12 mouse cellular contexts compared by ENCODE assay signal in genomic region chr1:138210387-138211024, GRCm38 (mm10).
"Had no signal": no experiment of that assay in that cellular context is flagged by ENCODE, and none has a peak within 500 bp of the region (broad histone marks: within the 10 kb centered on the region; RNA-seq: fewer than 3 reads in every experiment).

No protein-coding gene starts in this region.

- H3K9me3 ChIP-seq: kidney, embryonic 15.5 days; limb, embryonic 10.5 days; megakaryocyte, embryonic 14.5 days had no signal

- H3K4me1 ChIP-seq: kidney, embryonic 15.5 days; megakaryocyte, embryonic 14.5 days had no signal

- DNase-seq: kidney, postnatal 14 days; lung, adult 2 months; thymus, adult 2 months; thymus, postnatal 25 days had no signal

- ATAC-seq: intestine, embryonic 16.5 days; midbrain, embryonic 16.5 days had no signal

- H3K4me2 ChIP-seq: kidney, embryonic 15.5 days; midbrain, embryonic 11.5 days had no signal

- H3K27ac ChIP-seq: kidney, embryonic 15.5 days; left cerebral cortex, adult 2 months; limb, embryonic 10.5 days; liver, embryonic 14.5 days had no signal

- H3K4me3 ChIP-seq: kidney, embryonic 15.5 days; left cerebral cortex, adult 2 months; limb, embryonic 10.5 days; megakaryocyte, embryonic 14.5 days had no signal

- H3K36me3 ChIP-seq: kidney, embryonic 15.5 days; limb, embryonic 10.5 days had no signal

- H3K27me3 ChIP-seq: kidney, embryonic 15.5 days; megakaryocyte, embryonic 14.5 days had no signal

- H3K9ac ChIP-seq: kidney, embryonic 15.5 days; liver, embryonic 14.5 days had no signal
